Mouse (Mus musculus): ENCODE results near the gene Tdrd9.

GRCm38 (mm10) chr12:112096051-112096732 is 124.8 kb downstream of the Tdrd9 start:
- TF ChIP-seq POLR2A (IDR thresholded peaks at IDR 0.05; ENCODE audit: low read depth, low read length) = no peak
- TF ChIP-seq CTCF (IDR thresholded peaks at IDR 0.05; ENCODE audit: borderline replicate concordance, insufficient read depth, low read length) = no peak

Data from embryonic fibroblast, embryonic 13.5 days (primary cell).